Mouse (Mus musculus): ENCODE results near the gene Nectin4. TPM values are rescaled to one million over a fixed set of nuclear protein-coding genes. Genes with fewer than 3 reads are reported as not detected.

The Nectin4 gene
- polyA plus RNA-seq, 1 experiment = 0.06 TPM

GRCm38 (mm10) chr1:171425126-171425525 lies 55.2 kb downstream of the Nectin4 start:
- no peaks in the 10 kb centered on the region for H3K27me3 ChIP-seq (ENCODE audit: control insufficient read depth, insufficient read depth, insufficient read length)
- H3K4me3 ChIP-seq (ENCODE audit: insufficient read depth, poor library complexity, severe bottlenecking) = no peak overlapping the region
- no peaks in the 10 kb centered on the region for H3K79me2 ChIP-seq (ENCODE audit: control insufficient read depth, insufficient read depth)
- TF ChIP-seq CEBPB (IDR thresholded peaks at IDR 0.05; ENCODE audit: low read depth) (no peak), MYOD1 (IDR thresholded peaks at IDR 0.05; ENCODE audit: control insufficient read depth, insufficient read length, low read depth) (no peak), MYOG (IDR thresholded peaks at IDR 0.05; ENCODE audit: control insufficient read depth, extremely low read depth, insufficient read length) (no peak), FOSL1 (IDR thresholded peaks at IDR 0.05; ENCODE audit: insufficient read depth, low read length, poor library complexity, severe bottlenecking) (no peak), USF1 (IDR thresholded peaks at IDR 0.05; ENCODE audit: low read depth) (no peak), CTCF (IDR thresholded peaks at IDR 0.05; ENCODE audit: control insufficient read depth, insufficient read depth, insufficient read length) (no peak), MAX (IDR thresholded peaks at IDR 0.05) (no peak)
- no peaks in the 10 kb centered on the region for H3K36me3 ChIP-seq (ENCODE audit: control insufficient read depth, insufficient read depth)
- no peak overlapping the region for H3ac ChIP-seq (ENCODE audit: control insufficient read depth, insufficient read length, low read depth)
- H3K79me3 ChIP-seq (ENCODE audit: low read depth) = no peaks in the 10 kb centered on the region

DNA sequence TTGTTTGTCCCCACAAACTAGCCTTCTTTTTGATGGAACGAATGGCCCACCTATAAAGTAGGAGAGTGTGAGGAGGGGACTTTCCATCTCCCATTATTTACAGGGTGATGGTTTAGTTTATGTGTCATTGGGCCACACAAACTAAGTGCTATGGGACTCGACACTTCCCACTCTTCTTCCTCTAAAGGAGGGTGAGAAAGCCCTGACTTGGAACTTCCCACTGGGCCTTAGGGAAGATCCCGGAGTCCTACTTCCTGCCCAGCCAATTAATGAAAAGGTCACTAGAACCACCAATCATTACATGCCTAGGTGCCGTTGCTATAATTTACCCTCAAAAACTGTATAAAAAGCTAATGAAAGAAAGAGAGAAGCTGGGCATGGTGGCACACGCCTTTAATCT lies 62.3 kb downstream of the Nectin4 start:
- no peaks in the 10 kb centered on the region for H3K36me3 ChIP-seq (ENCODE audit: control insufficient read depth, insufficient read depth)
- no peaks in the 10 kb centered on the region for H3K79me2 ChIP-seq (ENCODE audit: control insufficient read depth, insufficient read depth)
- no peaks in the 10 kb centered on the region for H3K79me3 ChIP-seq (ENCODE audit: low read depth)
- no peak overlapping the region for H3ac ChIP-seq (ENCODE audit: control insufficient read depth, insufficient read length, low read depth)
- no peaks in the 10 kb centered on the region for H3K27me3 ChIP-seq (ENCODE audit: control insufficient read depth, insufficient read depth, insufficient read length)
- no peak overlapping the region for H3K4me3 ChIP-seq (ENCODE audit: insufficient read depth, poor library complexity, severe bottlenecking)
- no peak for TF ChIP-seq MAX (IDR thresholded peaks at IDR 0.05)
- TF ChIP-seq CTCF (IDR thresholded peaks at IDR 0.05; ENCODE audit: control insufficient read depth, insufficient read depth, insufficient read length) = no peak
- no peak for TF ChIP-seq CEBPB (IDR thresholded peaks at IDR 0.05; ENCODE audit: low read depth)
- TF ChIP-seq USF1 (IDR thresholded peaks at IDR 0.05; ENCODE audit: low read depth) = no peak
- no peak for TF ChIP-seq FOSL1 (IDR thresholded peaks at IDR 0.05; ENCODE audit: insufficient read depth, low read length, poor library complexity, severe bottlenecking)
- no peak for TF ChIP-seq MYOD1 (IDR thresholded peaks at IDR 0.05; ENCODE audit: control insufficient read depth, insufficient read length, low read depth)
- TF ChIP-seq MYOG (IDR thresholded peaks at IDR 0.05; ENCODE audit: control insufficient read depth, extremely low read depth, insufficient read length) = no peak

- H3K36me3 ChIP-seq (ENCODE audit: control insufficient read depth, insufficient read depth) = no peaks in the 10 kb centered on the region
- H3K79me2 ChIP-seq (ENCODE audit: control insufficient read depth, insufficient read depth) = no peaks in the 10 kb centered on the region
- H3K4me3 ChIP-seq (ENCODE audit: insufficient read depth, poor library complexity, severe bottlenecking) = no peak overlapping the region
- H3K79me3 ChIP-seq (ENCODE audit: low read depth) = no peaks in the 10 kb centered on the region
- H3K27me3 ChIP-seq (ENCODE audit: control insufficient read depth, insufficient read depth, insufficient read length) = no peaks in the 10 kb centered on the region
- no peak overlapping the region for H3ac ChIP-seq (ENCODE audit: control insufficient read depth, insufficient read length, low read depth)
- TF ChIP-seq FOSL1 (IDR thresholded peaks at IDR 0.05; ENCODE audit: insufficient read depth, low read length, poor library complexity, severe bottlenecking) (no peak), CEBPB (IDR thresholded peaks at IDR 0.05; ENCODE audit: low read depth) (no peak), USF1 (IDR thresholded peaks at IDR 0.05; ENCODE audit: low read depth) (no peak), MAX (IDR thresholded peaks at IDR 0.05) (no peak), MYOD1 (IDR thresholded peaks at IDR 0.05; ENCODE audit: control insufficient read depth, insufficient read length, low read depth) (no peak), MYOG (IDR thresholded peaks at IDR 0.05; ENCODE audit: control insufficient read depth, extremely low read depth, insufficient read length) (no peak), CTCF (IDR thresholded peaks at IDR 0.05; ENCODE audit: control insufficient read depth, insufficient read depth, insufficient read length) (no peak)
Measured at GRCm38 (mm10) chr1:171435288-171435814, 65.5 kb downstream of the Nectin4 start.

DNA sequence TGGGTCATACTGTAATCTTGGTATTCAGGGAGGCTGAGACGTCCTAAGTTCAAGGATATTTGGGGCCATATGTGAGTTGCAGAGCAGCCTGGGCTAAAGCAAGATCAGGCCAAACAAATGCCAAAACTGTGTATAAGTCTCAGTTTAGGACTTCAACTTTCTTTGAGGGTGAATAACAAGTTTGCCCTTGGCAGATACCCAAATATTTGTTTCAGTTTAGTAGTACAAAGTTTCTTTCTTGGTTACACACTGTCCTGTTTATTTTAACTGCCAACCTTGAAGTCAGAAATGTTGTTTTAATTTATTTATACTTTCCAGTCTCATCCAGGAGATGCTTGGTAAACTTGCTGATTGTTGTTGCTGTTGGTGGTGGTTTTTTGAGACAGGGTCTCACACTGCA lies 66.1 kb downstream of the Nectin4 start:
- Histone ChIP-seq H3K4me3 (ENCODE audit: insufficient read depth, poor library complexity, severe bottlenecking) (no peak overlapping the region), H3K36me3 (ENCODE audit: control insufficient read depth, insufficient read depth) (no peaks in the 10 kb centered on the region), H3K79me2 (ENCODE audit: control insufficient read depth, insufficient read depth) (no peaks in the 10 kb centered on the region), H3ac (ENCODE audit: control insufficient read depth, insufficient read length, low read depth) (no peak overlapping the region), H3K79me3 (ENCODE audit: low read depth) (no peaks in the 10 kb centered on the region), H3K27me3 (ENCODE audit: control insufficient read depth, insufficient read depth, insufficient read length) (no peaks in the 10 kb centered on the region)
- TF ChIP-seq FOSL1 (IDR thresholded peaks at IDR 0.05; ENCODE audit: insufficient read depth, low read length, poor library complexity, severe bottlenecking) (no peak), MYOG (IDR thresholded peaks at IDR 0.05; ENCODE audit: control insufficient read depth, extremely low read depth, insufficient read length) (no peak), USF1 (IDR thresholded peaks at IDR 0.05; ENCODE audit: low read depth) (no peak)

DNA sequence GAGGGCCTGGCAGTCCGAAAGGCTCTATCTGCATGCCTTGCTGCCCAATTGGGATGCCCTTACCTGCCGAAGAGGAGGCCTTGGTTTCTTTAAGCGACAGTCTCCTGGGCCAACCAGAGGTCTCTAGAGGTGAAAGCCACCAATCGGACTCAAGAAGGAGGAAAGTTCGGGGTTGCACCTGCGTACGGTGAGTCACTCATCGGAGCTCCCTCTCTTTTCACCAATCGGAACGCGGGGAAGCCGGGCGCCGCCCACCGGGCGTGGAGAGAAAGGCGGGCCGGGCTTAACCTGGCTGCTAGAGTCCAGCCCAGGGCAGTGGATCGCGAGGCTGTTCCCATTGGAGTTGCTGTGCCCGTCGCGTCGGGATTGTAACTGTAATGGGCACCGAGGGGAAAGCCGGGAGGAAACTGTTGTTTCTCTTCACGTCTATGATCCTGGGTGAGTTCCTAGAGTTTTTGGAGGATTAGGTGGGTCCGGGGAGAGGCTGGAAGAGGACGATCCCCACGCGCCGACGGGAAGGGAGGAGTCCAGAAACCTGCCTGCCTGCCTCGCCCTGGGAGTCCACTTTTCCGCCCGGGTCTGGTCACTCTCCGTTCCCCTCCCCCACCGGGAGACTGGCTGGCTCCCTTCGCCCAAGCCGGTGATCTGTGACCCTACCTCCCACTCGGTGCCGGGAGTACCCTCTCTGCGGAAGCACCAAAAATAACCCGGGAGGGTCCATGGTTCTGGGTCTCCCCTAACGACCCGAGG lies 67.5 kb downstream of the Nectin4 start, which contains the start of gene F11r:
Gene F11r (plus strand): TSS at position 272 of the 750 bp plus-strand sequence.
- Histone ChIP-seq H3K36me3 (ENCODE audit: control insufficient read depth, insufficient read depth) (no peaks in the 10 kb centered on the region), H3K79me2 (ENCODE audit: control insufficient read depth, insufficient read depth) (no peaks in the 10 kb centered on the region), H3K79me3 (ENCODE audit: low read depth) (no peaks in the 10 kb centered on the region), H3ac (ENCODE audit: control insufficient read depth, insufficient read length, low read depth) (peak within 1 kb of the TSS; percentile 57), H3K27me3 (ENCODE audit: control insufficient read depth, insufficient read depth, insufficient read length) (no peaks in the 10 kb centered on the region), H3K4me3 (ENCODE audit: insufficient read depth, poor library complexity, severe bottlenecking) (peak within 1 kb of the TSS; percentile 31)
- TF ChIP-seq MYOG (IDR thresholded peaks at IDR 0.05; ENCODE audit: control insufficient read depth, extremely low read depth, insufficient read length) (no peak), CTCF (IDR thresholded peaks at IDR 0.05; ENCODE audit: control insufficient read depth, insufficient read depth, insufficient read length) (no peak), FOSL1 (IDR thresholded peaks at IDR 0.05; ENCODE audit: insufficient read depth, low read length, poor library complexity, severe bottlenecking) (no peak), USF1 (IDR thresholded peaks at IDR 0.05; ENCODE audit: low read depth) (no peak), CEBPB (IDR thresholded peaks at IDR 0.05; ENCODE audit: low read depth) (no peak), MYOD1 (IDR thresholded peaks at IDR 0.05; ENCODE audit: control insufficient read depth, insufficient read length, low read depth) (no peak), MAX (IDR thresholded peaks at IDR 0.05) (no peak)

Other genes starting within 250 kb of the Nectin4 start
- gene Sdhc, start 219.5 kb upstream of the Nectin4 start, polyA plus RNA-seq (2012; fragmentation: generic; extraction: Trizol) = 147 TPM
- gene Mpz, start 219.4 kb upstream of the Nectin4 start, polyA plus RNA-seq (2012; fragmentation: generic; extraction: Trizol) = 0.11 TPM
- 0.13 TPM for gene Pcp4l1, start 173.8 kb upstream of the Nectin4 start, polyA plus RNA-seq (2012; fragmentation: generic; extraction: Trizol)
- gene Nr1i3, start 156.1 kb upstream of the Nectin4 start, polyA plus RNA-seq (2012; fragmentation: generic; extraction: Trizol) = 0.04 TPM
- gene Tomm40l, start 147.6 kb upstream of the Nectin4 start, polyA plus RNA-seq (2012; fragmentation: generic; extraction: Trizol) = 58.7 TPM
- not detected for gene Apoa2, start 145.0 kb upstream of the Nectin4 start, polyA plus RNA-seq (2012; fragmentation: generic; extraction: Trizol)
- not detected for gene Fcer1g, start 135.7 kb upstream of the Nectin4 start, polyA plus RNA-seq (2012; fragmentation: generic; extraction: Trizol)
- 6.7 TPM for gene Adamts4, start 119.7 kb upstream of the Nectin4 start, polyA plus RNA-seq (2012; fragmentation: generic; extraction: Trizol)
- gene Ndufs2, start 118.7 kb upstream of the Nectin4 start, polyA plus RNA-seq (2012; fragmentation: generic; extraction: Trizol) = 227 TPM
- gene B4galt3, start 99.8 kb upstream of the Nectin4 start, polyA plus RNA-seq (2012; fragmentation: generic; extraction: Trizol) = 17.4 TPM
- 9.0 TPM for gene Ppox, start 88.9 kb upstream of the Nectin4 start, polyA plus RNA-seq (2012; fragmentation: generic; extraction: Trizol)
- gene Usp21, start 82.1 kb upstream of the Nectin4 start, polyA plus RNA-seq (2012; fragmentation: generic; extraction: Trizol) = 20.6 TPM
- gene Ufc1, start 75.1 kb upstream of the Nectin4 start, polyA plus RNA-seq (2012; fragmentation: generic; extraction: Trizol) = 100 TPM
- gene Dedd, start 41.0 kb upstream of the Nectin4 start, polyA plus RNA-seq (2012; fragmentation: generic; extraction: Trizol) = 44.8 TPM
- 19.5 TPM for gene Nit1, start 24.5 kb upstream of the Nectin4 start, polyA plus RNA-seq (2012; fragmentation: generic; extraction: Trizol)
- 90.9 TPM for gene Pfdn2, start 24.4 kb upstream of the Nectin4 start, polyA plus RNA-seq (2012; fragmentation: generic; extraction: Trizol)
- gene Klhdc9, start 9.3 kb upstream of the Nectin4 start, polyA plus RNA-seq (2012; fragmentation: generic; extraction: Trizol) = 0.05 TPM
- 0.05 TPM for gene Arhgap30, start 18.9 kb downstream of the Nectin4 start, polyA plus RNA-seq (2012; fragmentation: generic; extraction: Trizol)
- 70.1 TPM for gene Usf1, start 41.2 kb downstream of the Nectin4 start, polyA plus RNA-seq (2012; fragmentation: generic; extraction: Trizol)
- gene Tstd1, start 48.8 kb downstream of the Nectin4 start, polyA plus RNA-seq (2012; fragmentation: generic; extraction: Trizol) = 0.66 TPM
- 3.6 TPM for gene F11r, start 67.4 kb downstream of the Nectin4 start, polyA plus RNA-seq (2012; fragmentation: generic; extraction: Trizol)
- 3.6 TPM for gene Alyref2, start 133.4 kb downstream of the Nectin4 start, polyA plus RNA-seq (2012; fragmentation: generic; extraction: Trizol)
- gene Itln1, start 165.2 kb downstream of the Nectin4 start, polyA plus RNA-seq (2012; fragmentation: generic; extraction: Trizol) = not detected
- gene Cd244a, start 189.1 kb downstream of the Nectin4 start, polyA plus RNA-seq (2012; fragmentation: generic; extraction: Trizol) = not detected
- gene Ly9, start 237.3 kb downstream of the Nectin4 start, polyA plus RNA-seq (2012; fragmentation: generic; extraction: Trizol) = not detected

Data from C2C12 (cell line).